Mouse (Mus musculus): Measurements from ENCODE around the gene Gpnmb. TPM values are rescaled to one million over a fixed set of nuclear protein-coding genes. Genes with fewer than 3 reads are reported as not detected.

Gpnmb gene
- 0.72 TPM for polyA plus RNA-seq (2017; shearing (Covaris generic))

DNA sequence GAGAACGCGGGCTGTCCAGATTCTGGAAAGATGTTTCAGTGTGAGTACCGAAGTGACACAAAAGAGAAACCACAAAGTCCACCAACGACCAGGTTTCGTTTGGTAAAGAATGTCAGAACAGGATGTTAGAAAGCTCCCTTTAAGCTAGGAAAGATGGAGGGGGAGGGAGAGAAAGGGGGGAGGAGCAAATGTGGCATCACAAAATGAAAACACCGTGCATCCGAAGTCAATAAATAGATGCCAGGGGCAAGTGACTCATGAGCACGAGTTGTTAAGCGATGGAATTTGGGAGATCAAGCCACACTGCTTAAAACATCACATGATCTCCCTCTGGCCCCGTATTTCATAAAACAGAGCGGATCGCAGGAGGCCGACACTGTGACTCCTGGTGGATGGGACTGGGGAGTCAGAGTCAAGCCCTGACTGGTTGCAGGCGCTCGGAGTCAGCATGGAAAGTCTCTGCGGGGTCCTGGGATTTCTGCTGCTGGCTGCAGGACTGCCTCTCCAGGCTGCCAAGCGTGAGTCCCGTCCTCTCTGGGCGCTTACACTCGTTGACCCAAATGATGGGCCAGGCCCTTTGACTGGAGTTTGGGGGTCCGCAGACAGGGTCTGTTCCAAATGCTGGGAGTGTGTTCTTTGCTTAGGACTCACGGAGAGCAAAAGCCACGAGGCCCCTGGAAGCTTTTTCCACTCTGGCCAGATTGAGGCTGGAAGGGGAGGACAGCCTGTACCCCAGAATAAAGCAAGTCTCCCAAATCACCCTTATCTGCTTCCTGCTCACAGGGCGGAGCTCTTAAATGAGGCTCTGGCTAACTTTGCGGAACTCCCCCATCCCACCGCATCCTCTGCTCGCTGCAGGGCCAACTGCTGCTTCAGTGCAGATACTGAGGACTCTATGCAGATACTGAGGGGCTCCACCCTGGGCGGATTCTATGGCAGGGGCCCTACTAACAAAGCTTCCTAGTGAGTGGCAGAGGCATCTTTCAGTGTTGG is at the start of gene Gpnmb:
Gene Gpnmb, plus strand, starts transcription at position 272 of the 993 bp plus-strand sequence.

DNA sequence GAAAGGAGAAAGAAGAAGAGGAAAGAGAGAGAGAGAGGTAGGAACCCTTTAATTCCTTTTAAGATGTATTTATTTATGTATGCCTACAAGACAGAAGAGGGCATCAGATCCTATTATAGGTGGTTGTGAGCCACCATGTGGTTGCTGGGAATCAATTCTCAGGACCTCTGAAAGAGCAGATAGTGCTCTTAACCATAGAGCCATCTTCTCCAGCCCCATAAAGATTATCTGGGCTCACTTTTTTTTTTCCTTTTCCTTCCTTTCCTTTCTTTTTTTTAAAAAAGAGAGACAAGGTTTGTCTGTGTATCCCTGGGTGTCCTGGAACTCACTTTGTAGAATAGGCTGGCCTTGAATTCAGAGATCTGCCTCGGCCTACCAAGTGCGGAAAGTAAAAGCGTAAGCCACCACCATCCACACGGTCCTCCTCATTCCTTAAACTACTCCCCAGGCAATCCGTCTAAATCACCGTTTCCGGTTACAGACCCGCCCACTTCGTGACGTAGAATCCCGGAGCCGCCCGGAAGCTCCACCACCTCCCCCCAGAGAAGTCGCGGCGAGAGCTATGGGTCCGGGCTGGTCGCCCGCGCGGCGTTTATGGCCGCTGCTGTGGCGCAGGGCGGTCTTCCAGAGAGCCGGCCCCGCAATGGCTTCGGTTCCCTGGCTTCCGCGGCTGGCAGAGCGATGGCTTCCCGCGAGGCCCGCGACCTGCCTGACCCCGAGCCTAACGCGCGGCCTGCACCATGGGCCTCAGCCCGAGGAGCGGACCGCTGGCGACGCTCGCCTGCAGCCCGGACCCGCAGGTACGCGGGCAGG is 37.2 kb downstream of the Gpnmb start, which contains the start of gene Malsu1:
Gene Malsu1, plus strand, starts transcription at position 492 of the 813 bp plus-strand sequence.

Other genes starting within 250 kb of the Gpnmb start
- gene Tmem176a, start 195.6 kb upstream of the Gpnmb start, polyA plus RNA-seq (2017; shearing (Covaris generic)), result 9.4 TPM
- 14.1 TPM for gene Tmem176b, start 195.1 kb upstream of the Gpnmb start, polyA plus RNA-seq (2017; shearing (Covaris generic))
- not detected for gene Aoc1, start 163.7 kb upstream of the Gpnmb start, polyA plus RNA-seq (2017; shearing (Covaris generic))
- gene 1600015I10Rik, start 106.7 kb upstream of the Gpnmb start, polyA plus RNA-seq (2017; shearing (Covaris generic)), result not detected
- not detected for gene Doxl2, start 61.6 kb upstream of the Gpnmb start, polyA plus RNA-seq (2017; shearing (Covaris generic))
- gene Svs1, start 49.7 kb upstream of the Gpnmb start, polyA plus RNA-seq (2017; shearing (Covaris generic)), result 0.32 TPM
- 57.5 TPM for gene Malsu1, start 37.2 kb downstream of the Gpnmb start, polyA plus RNA-seq (2017; shearing (Covaris generic))
- gene Igf2bp3, start 178.4 kb downstream of the Gpnmb start, polyA plus RNA-seq (2017; shearing (Covaris generic)), result 0.61 TPM
- gene Tra2a, start 227.5 kb downstream of the Gpnmb start, polyA plus RNA-seq (2017; shearing (Covaris generic)), result 68.5 TPM

Data from effector memory CD4-positive, alpha-beta T cell, adult 7 months (primary cell).